Mouse (Mus musculus) midbrain, postnatal 0 days (tissue): ENCODE results near the gene Pde9a. TPM values are rescaled to one million over a fixed set of nuclear protein-coding genes. Genes with fewer than 3 reads are reported as not detected.

Source experiments
- ATAC-seq: fragments of 200-750 bp; cut with Nextera tagmentation; 2 replicates; pipeline ENCODE4 v1.8.0; 2017; ENCODE audit warnings: moderate number of reproducible peaks, mild to moderate bottlenecking, moderate TSS enrichment, moderate library complexity; ENCODE audit not compliant: low FRiP score
- DNase-seq: peaks from one replicate; pipeline ENCODE4 v3.0.0-alpha.2; 2015; ENCODE audit warnings: low spot score
- H3K27ac ChIP-seq: fragments of 300-500 bp; sonication (generic); 2 replicates; pipeline ENCODE4 v1.5.1; 2014; ENCODE audit warnings: low read depth, mild to moderate bottlenecking, low read length, mixed read lengths
- H3K27me3 ChIP-seq: fragments of 300-500 bp; sonication (generic); 2 replicates; pipeline ENCODE4 v1.6.1; 2014; ENCODE audit warnings: low read length, control low read depth, mixed read lengths; ENCODE audit not compliant: insufficient read depth
- H3K36me3 ChIP-seq: fragments of 300-500 bp; sonication (generic); 2 replicates; pipeline ENCODE4 v1.6.1; 2014; ENCODE audit warnings: low read length, control low read depth, mixed read lengths; ENCODE audit not compliant: insufficient read depth
- H3K4me1 ChIP-seq: fragments of 300-500 bp; sonication (generic); 2 replicates; pipeline ENCODE4 v1.6.1; 2014; ENCODE audit warnings: mild to moderate bottlenecking, control low read depth, antibody characterized with exemption, low read length, mixed read lengths; ENCODE audit not compliant: insufficient read depth
- H3K4me2 ChIP-seq: fragments of 300-500 bp; sonication (generic); 2 replicates; pipeline ENCODE4 v1.6.1; 2014; ENCODE audit warnings: low read depth, mild to moderate bottlenecking, low read length, mixed read lengths; ENCODE audit not compliant: poor library complexity, severe bottlenecking
- H3K4me3 ChIP-seq: fragments of 300-500 bp; sonication (generic); 2 replicates; pipeline ENCODE4 v1.5.1; 2014; ENCODE audit warnings: low read depth, mild to moderate bottlenecking, low read length, moderate library complexity
- H3K9ac ChIP-seq: fragments of 300-500 bp; sonication (generic); replicated peaks from 2 replicates; pipeline ENCODE4 v1.6.1; 2014; ENCODE audit warnings: mild to moderate bottlenecking, low read length, moderate library complexity, mixed read lengths; ENCODE audit not compliant: poor library complexity, severe bottlenecking
- H3K9me3 ChIP-seq: fragments of 300-500 bp; sonication (generic); 2 replicates; pipeline ENCODE4 v1.6.1; 2016; ENCODE audit warnings: low read length, control low read depth
- CTCF ChIP-seq: IDR thresholded peaks from 2 replicates; pipeline ENCODE4 v1.5.1; 2016; ENCODE audit warnings: antibody characterized with exemption, mild to moderate bottlenecking
- WGBS: fragments of 180-500 bp; shearing (Covaris S2); extraction: QIAGEN DNeasy Blood & Tissue Kit; methylation state at CpG from one replicate; pipeline ENCODE4 v1.1.7; 2014; 5-methylcytosine and 5-hydroxymethylcytosine counted together
- polyA plus RNA-seq: library from polyadenylated mRNA; unstranded; fragments of >200 nt; fragmentation: Nextera tagmentation; extraction: Ambion mirVana; gene quantifications from 2 replicates; pipeline ENCODE4 v1.2.1, GENCODE M21; 2015
- total RNA-seq: library from RNA; depleted of rRNA; stranded (reverse); fragments of >200 nt; gene quantifications from 2 replicates; pipeline ENCODE4 v1.2.3, GENCODE M21; 2014

Pde9a gene
- total and polyA plus RNA-seq, 2 experiments from 2014 or later, result 32.2 to 40.2 TPM

DNA sequence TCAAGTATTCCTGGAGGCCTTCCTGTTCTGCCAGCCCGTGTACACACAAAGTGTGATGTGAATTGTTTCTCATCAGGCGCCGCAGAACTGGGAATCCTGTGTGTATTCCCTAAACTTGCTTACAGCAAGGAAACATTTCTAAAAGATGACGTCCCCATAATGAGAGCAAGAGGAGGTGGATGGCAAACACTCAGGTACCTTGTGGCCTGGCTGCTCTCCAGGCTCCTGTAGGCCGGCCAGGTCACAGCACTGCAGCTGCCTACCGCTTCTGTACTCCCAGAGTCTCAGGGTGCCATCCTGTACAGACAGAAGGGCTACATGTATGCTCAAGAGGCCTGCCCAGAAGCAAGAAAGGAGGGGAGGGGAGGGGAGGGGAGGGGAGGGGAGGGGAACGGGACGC is 114.4 kb downstream of the Pde9a start:
- ATAC-seq, result no peak
- Histone ChIP-seq H3K36me3 (peaks cover 66% of the 10 kb centered on the region), H3K9me3 (no peaks in the 10 kb centered on the region), H3K27ac (no peak overlapping the region), H3K4me1 (no peaks in the 10 kb centered on the region), H3K4me3 (no peak overlapping the region), H3K4me2 (no peak overlapping the region), H3K27me3 (no peaks in the 10 kb centered on the region), H3K9ac (no peak overlapping the region)
- TF ChIP-seq CTCF, result no peak
- WGBS, result 89% methylated on average over 8 of the region's 8 CpGs
- DNase-seq, result no peak

DNA sequence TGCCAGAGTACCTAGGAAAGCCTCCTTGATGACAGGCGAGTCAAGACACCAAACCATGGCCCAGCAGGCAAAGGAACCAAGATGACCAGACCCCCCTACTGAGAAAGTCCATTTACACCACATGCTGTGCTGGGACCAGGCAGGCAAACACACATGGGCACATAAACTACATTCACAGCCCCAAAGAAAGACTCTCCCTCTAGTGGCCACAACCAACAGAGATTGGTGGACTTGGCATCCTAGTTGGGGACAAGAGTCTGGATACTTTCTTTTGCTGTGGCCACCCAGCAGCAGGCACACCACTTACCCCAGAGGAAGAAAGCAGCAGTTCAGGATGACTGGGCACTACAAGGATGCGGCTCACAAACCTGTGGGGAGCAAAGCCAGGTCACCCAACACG is 114.9 kb downstream of the Pde9a start:
- no peak overlapping the region for H3K4me2 ChIP-seq
- no peak overlapping the region for H3K4me3 ChIP-seq
- H3K36me3 ChIP-seq, result peaks cover 62% of the 10 kb centered on the region
- H3K4me1 ChIP-seq, result no peaks in the 10 kb centered on the region
- no peak overlapping the region for H3K27ac ChIP-seq
- H3K9me3 ChIP-seq, result no peaks in the 10 kb centered on the region
- no peaks in the 10 kb centered on the region for H3K27me3 ChIP-seq
- 90% methylated on average over 3 of the region's 3 CpGs for WGBS
- DNase-seq (no peak), ATAC-seq (no peak)
- no peak overlapping the region for H3K9ac ChIP-seq
- TF ChIP-seq CTCF, result peak; percentile 52

DNA sequence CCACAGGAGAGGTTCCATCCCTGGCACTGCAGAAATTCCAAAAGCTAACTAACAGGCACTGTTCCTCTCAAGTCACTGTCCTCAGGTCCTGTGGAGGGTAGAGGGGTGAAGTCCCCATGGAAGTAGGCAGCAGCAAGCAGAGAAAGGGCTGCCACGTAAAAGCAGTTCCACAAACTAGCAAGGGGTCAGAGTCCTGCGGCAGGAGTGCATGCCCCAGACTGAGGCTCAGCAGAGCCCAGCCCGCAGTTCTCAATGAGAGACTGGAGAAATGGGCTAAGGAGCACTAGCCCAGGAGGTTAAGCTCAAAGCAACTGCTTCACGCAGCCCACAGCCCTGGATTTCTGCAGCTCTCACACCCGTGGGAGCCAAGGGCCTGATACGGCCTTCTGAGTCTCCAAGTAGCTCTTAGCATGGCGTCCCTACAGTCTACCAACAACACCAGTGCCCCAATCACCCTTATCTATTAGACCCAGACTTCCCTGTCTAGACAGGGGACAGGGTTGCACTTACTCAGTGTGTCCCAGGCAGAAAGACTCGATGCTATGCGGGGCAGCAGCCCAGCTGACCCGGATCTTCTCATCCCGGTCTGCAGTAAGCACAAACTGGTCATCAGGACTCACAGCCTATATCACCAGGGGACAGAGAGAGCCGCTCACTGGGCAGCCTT is 116.4 kb downstream of the Pde9a start:
- peaks cover 58% of the 10 kb centered on the region for H3K36me3 ChIP-seq
- no peaks in the 10 kb centered on the region for H3K9me3 ChIP-seq
- H3K27me3 ChIP-seq, result no peaks in the 10 kb centered on the region
- no peak overlapping the region for H3K4me3 ChIP-seq
- no peak overlapping the region for H3K27ac ChIP-seq
- no peak for DNase-seq
- H3K9ac ChIP-seq, result no peak overlapping the region
- ATAC-seq, result no peak
- H3K4me2 ChIP-seq, result no peak overlapping the region
- no peaks in the 10 kb centered on the region for H3K4me1 ChIP-seq
- WGBS, result 90% methylated on average over 12 of the region's 12 CpGs
- no peak for TF ChIP-seq CTCF

DNA sequence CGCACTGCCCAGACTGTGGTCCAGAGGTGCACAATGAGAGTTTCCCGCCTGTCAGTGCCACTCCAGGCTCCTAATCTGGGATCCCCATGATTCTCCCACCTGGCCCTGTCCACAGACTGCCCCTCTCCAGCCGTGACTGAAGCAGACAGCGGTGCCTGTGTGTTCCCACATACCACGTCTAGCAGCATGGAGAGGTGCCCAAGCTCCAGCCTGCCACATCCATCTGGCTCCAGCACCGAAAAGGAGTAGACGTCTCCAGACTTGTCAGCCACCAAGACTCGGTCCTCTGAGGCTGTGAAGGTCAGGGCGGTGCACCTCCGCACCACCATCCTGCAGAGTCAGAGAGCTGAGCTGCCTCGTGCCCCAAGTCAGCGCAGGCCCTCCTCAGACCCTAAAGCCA is 117.3 kb downstream of the Pde9a start:
- no peak overlapping the region for H3K27ac ChIP-seq
- ATAC-seq, result no peak
- no peaks in the 10 kb centered on the region for H3K27me3 ChIP-seq
- H3K4me1 ChIP-seq, result no peaks in the 10 kb centered on the region
- no peaks in the 10 kb centered on the region for H3K9me3 ChIP-seq
- no peak for DNase-seq
- WGBS, result 94% methylated on average over 12 of the region's 12 CpGs
- no peak overlapping the region for H3K4me3 ChIP-seq
- peaks cover 53% of the 10 kb centered on the region for H3K36me3 ChIP-seq
- TF ChIP-seq CTCF, result no peak
- H3K9ac ChIP-seq, result no peak overlapping the region
- no peak overlapping the region for H3K4me2 ChIP-seq

DNA sequence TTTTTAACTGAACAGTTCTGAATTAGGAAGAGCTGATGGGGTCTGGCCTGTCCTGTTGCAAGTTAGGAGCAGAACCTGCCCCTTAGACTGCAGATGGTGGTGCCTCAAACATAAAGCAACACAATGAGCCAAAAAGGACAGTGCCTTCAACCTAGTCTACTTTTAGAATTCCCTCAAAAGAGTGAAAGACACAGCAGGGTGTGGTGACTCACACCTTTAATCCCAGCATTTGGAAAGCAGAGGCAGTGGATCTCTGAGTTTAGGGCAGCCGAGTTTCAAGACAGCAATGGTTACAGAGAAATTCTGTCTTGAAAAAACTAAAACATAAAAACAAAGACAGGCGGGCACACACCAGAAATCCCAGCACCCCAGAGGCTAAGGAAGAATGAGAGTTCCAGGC is 117.9 kb downstream of the Pde9a start:
- Histone ChIP-seq H3K4me3 (no peak overlapping the region), H3K9ac (no peak overlapping the region), H3K4me2 (no peak overlapping the region), H3K9me3 (no peaks in the 10 kb centered on the region), H3K4me1 (no peaks in the 10 kb centered on the region), H3K27me3 (no peaks in the 10 kb centered on the region), H3K27ac (no peak overlapping the region), H3K36me3 (peaks cover 51% of the 10 kb centered on the region)
- DNase-seq, result no peak
- no peak for TF ChIP-seq CTCF
- no peak for ATAC-seq
- WGBS, result 78% methylated on average over 2 of the region's 2 CpGs

DNA sequence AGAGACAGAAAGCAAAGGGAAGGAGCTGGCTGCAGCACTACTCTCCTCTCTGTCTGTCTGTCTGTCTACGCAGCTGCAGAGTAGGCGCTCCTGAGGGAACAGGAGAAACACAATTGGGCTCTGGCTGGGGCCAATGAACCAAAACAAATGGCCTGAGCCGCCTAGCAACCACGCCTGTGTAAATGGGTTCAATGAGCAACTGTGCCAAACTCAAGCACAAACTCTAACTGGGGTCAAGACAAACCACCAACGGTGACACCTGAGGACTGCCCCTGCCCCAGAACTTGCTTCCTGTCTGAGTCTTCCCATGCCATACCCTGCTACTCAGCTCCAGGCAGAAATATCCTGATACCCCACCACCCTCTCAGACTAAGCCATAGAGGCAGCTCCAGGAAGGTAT is 119.0 kb downstream of the Pde9a start:
- 48% methylated on average over 5 of the region's 5 CpGs for WGBS
- no peaks in the 10 kb centered on the region for H3K27me3 ChIP-seq
- no peak overlapping the region for H3K9ac ChIP-seq
- DNase-seq (no peak), ATAC-seq (no peak)
- H3K9me3 ChIP-seq, result no peaks in the 10 kb centered on the region
- H3K36me3 ChIP-seq, result peaks cover 56% of the 10 kb centered on the region
- H3K4me2 ChIP-seq, result no peak overlapping the region
- no peak overlapping the region for H3K4me3 ChIP-seq
- TF ChIP-seq CTCF, result no peak
- H3K4me1 ChIP-seq, result no peaks in the 10 kb centered on the region
- no peak overlapping the region for H3K27ac ChIP-seq
